Mouse (Mus musculus): Measurements from ENCODE around the gene Pld4.

- TF ChIP-seq CTCF (IDR thresholded peaks at IDR 0.05; ENCODE audit: borderline replicate concordance, insufficient read depth, low read depth, low read length) (no peak), POLR2A (IDR thresholded peaks at IDR 0.05; ENCODE audit: borderline replicate concordance, insufficient read depth, low read length) (no peak)
Measured at GRCm38 (mm10) chr12:112813370-112813769, 52.9 kb downstream of the Pld4 start.
